Mouse (Mus musculus): Measurements from ENCODE around the gene Crabp1. TPM values are rescaled to one million over a fixed set of nuclear protein-coding genes. Genes with fewer than 3 reads are reported as not detected.

The Crabp1 gene
- polyA plus RNA-seq, 1 experiment from 2014 or later: 3.8 TPM

DNA sequence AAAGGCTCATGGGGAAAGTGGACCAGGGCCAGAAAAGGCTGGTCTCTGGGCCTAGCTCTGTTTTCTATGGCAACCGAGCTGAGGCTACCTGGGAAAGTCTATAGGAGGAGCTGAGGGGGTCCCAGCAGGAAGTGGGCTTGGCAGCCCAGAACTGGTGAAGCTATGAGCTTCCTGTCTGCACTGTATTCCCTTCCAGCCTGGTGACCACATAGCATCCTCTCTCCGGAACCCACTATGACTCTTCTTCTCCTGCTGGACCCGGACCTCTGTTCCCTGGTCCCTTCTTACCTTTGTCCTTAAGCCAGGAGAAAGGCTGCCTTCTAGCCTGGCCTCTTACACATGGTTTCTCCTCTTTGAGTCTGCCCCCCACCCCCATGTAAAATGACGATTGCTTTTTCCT is 20.7 kb upstream of the Crabp1 start:
- H3K4me3 ChIP-seq (replicated peaks): no peak overlapping the region
- ATAC-seq (ENCODE audit: low read depth): no peak
- WGBS (ENCODE audit: insufficient replicate concordance): 41% methylated on average over 4 of the region's 4 CpGs
- H3K36me3 ChIP-seq: no peaks in the 10 kb centered on the region
- DNase-seq: no peak
- H3K27ac ChIP-seq: no peak overlapping the region
- H3K27me3 ChIP-seq: no peaks in the 10 kb centered on the region
- no peak overlapping the region for H3K9ac ChIP-seq
- H3K4me1 ChIP-seq (replicated peaks): no peaks in the 10 kb centered on the region
- no peak overlapping the region for H3K4me2 ChIP-seq
- no peaks in the 10 kb centered on the region for H3K9me3 ChIP-seq (replicated peaks)

DNA sequence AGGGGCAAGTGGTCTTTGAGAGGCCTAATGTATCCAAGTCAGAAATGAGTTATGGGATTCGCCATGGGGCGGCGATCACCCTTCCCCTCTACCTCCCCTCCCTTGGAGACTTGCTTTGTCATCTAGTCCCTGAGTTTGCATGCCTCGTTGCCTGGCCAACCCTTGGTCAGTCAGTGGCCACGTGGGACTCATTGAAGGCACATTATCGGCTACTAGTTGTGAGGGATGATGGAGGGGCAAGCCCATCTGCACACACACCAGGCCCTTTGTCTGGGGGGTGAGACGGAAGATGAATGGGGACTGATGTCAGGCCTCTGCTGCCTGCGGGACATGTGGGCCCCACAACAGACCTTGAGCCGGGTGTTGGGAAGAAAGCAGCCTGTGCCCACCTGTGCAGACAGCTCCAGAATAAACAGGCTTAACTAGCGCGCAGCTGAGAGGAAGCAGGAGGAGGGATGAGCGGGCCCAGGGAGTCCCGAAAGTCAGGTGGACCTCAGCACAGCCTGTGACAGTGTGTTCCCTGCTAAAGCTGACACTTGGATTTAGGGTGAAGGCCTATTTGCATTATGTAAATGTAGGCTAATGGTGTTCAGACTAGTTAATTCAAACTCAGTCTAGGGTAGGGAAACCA is 18.7 kb upstream of the Crabp1 start:
- Histone ChIP-seq H3K9me3 (replicated peaks) (no peaks in the 10 kb centered on the region), H3K27ac (no peak overlapping the region), H3K4me1 (replicated peaks) (no peaks in the 10 kb centered on the region), H3K9ac (no peak overlapping the region), H3K4me2 (no peak overlapping the region), H3K36me3 (no peaks in the 10 kb centered on the region), H3K27me3 (no peaks in the 10 kb centered on the region), H3K4me3 (replicated peaks) (no peak overlapping the region)
- DNase-seq (no peak), ATAC-seq (ENCODE audit: low read depth) (no peak)
- 62% methylated on average over 13 of the region's 13 CpGs for WGBS (ENCODE audit: insufficient replicate concordance)

- ATAC-seq (ENCODE audit: low read depth) (no peak), DNase-seq (no peak)
- no peaks in the 10 kb centered on the region for H3K36me3 ChIP-seq
- no peak overlapping the region for H3K4me2 ChIP-seq
- no peaks in the 10 kb centered on the region for H3K9me3 ChIP-seq (replicated peaks)
- H3K4me1 ChIP-seq (replicated peaks): no peaks in the 10 kb centered on the region
- H3K9ac ChIP-seq: no peak overlapping the region
- no peak overlapping the region for H3K27ac ChIP-seq
- WGBS (ENCODE audit: insufficient replicate concordance): 60% methylated on average over 7 of the region's 7 CpGs
- H3K4me3 ChIP-seq (replicated peaks): no peak overlapping the region
- H3K27me3 ChIP-seq: peaks cover 12% of the 10 kb centered on the region; the same call in 1 of the 2 replicates
Measured at GRCm38 (mm10) chr9:54750215-54750981, 14.2 kb upstream of the Crabp1 start.

DNA sequence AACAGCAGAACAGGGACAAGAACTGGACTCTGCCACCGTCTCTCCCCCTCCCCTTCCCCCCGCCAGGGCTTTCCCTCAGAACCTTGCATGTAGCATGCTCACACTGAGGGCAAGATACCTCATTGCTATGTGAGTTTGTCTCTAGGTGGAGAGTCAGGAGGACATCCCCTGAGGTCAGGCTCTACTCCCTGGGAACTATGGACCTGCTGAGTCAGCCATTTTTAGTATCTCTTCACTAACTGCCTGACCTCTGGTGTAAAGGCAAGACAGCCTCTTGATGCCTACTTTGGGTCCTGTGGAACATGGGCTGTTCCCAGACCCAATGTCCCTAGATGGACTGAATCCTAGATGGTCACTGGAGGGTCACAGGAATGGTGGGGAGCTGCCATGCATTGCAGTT is 12.9 kb upstream of the Crabp1 start:
- ATAC-seq (ENCODE audit: low read depth): no peak
- no peaks in the 10 kb centered on the region for H3K9me3 ChIP-seq (replicated peaks)

GRCm38 (mm10) chr9:54752201-54752943 is 12.2 kb upstream of the Crabp1 start:
- 59% methylated on average over 21 of the region's 21 CpGs for WGBS (ENCODE audit: insufficient replicate concordance)
- no peak for DNase-seq

More for the DNA sequence above, 12.9 kb upstream of the Crabp1 start:
- 72% methylated on average over 2 of the region's 2 CpGs for WGBS (ENCODE audit: insufficient replicate concordance)
- Histone ChIP-seq H3K4me2 (no peak overlapping the region), H3K36me3 (no peaks in the 10 kb centered on the region), H3K4me3 (replicated peaks) (no peak overlapping the region), H3K9ac (no peak overlapping the region), H3K4me1 (replicated peaks) (no peaks in the 10 kb centered on the region), H3K27ac (no peak overlapping the region), H3K27me3 (peaks cover 12% of the 10 kb centered on the region; the same call in 1 of the 2 replicates)
- DNase-seq: no peak

DNA sequence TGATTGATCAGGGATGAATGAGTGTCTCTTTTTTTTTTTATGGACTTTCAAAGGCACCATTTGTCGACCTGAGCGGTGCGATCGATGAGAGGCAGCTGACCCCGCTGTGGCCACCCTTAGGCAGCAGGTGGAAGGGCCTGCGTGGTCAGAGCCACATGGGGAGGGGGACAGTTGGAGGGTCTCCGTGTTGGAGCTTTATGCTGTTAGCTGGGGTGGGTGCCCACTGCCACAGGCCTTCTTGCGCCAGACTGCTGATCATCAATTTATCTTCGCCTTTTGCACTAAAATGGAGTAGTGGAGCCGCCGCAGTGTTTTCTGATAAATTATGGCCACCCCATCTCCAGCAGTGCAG is 11.6 kb upstream of the Crabp1 start:
- Histone ChIP-seq H3K27me3 (peaks cover 12% of the 10 kb centered on the region; the same call in 1 of the 2 replicates), H3K9ac (no peak overlapping the region), H3K4me3 (replicated peaks) (no peak overlapping the region), H3K36me3 (no peaks in the 10 kb centered on the region), H3K9me3 (replicated peaks) (no peaks in the 10 kb centered on the region), H3K4me1 (replicated peaks) (no peaks in the 10 kb centered on the region), H3K27ac (no peak overlapping the region), H3K4me2 (no peak overlapping the region)
- no peak for DNase-seq
- 61% methylated on average over 11 of the region's 11 CpGs for WGBS (ENCODE audit: insufficient replicate concordance)
- ATAC-seq (ENCODE audit: low read depth): no peak

More at GRCm38 (mm10) chr9:54752201-54752943, 12.2 kb upstream of the Crabp1 start:
- ATAC-seq (ENCODE audit: low read depth): no peak
- no peak overlapping the region for H3K4me2 ChIP-seq
- H3K4me3 ChIP-seq (replicated peaks): no peak overlapping the region
- H3K9me3 ChIP-seq (replicated peaks): no peaks in the 10 kb centered on the region
- H3K36me3 ChIP-seq: no peaks in the 10 kb centered on the region
- no peaks in the 10 kb centered on the region for H3K4me1 ChIP-seq (replicated peaks)
- H3K27ac ChIP-seq: no peak overlapping the region
- H3K27me3 ChIP-seq: peaks cover 12% of the 10 kb centered on the region; the same call in 1 of the 2 replicates
- no peak overlapping the region for H3K9ac ChIP-seq

- no peak overlapping the region for H3K4me2 ChIP-seq
- H3K9me3 ChIP-seq (replicated peaks): no peaks in the 10 kb centered on the region
- H3K36me3 ChIP-seq: no peaks in the 10 kb centered on the region
- no peak for DNase-seq
- no peak for ATAC-seq (ENCODE audit: low read depth)
- 39% methylated on average over 6 of the region's 6 CpGs for WGBS (ENCODE audit: insufficient replicate concordance)
- H3K4me1 ChIP-seq (replicated peaks): 0 out of 2 replicates have a peak, but pooled peaks cover 2% of the 10 kb centered on the region
- H3K27ac ChIP-seq: no peak overlapping the region
- peaks cover 35% of the 10 kb centered on the region for H3K27me3 ChIP-seq
- no peak overlapping the region for H3K9ac ChIP-seq
- no peak overlapping the region for H3K4me3 ChIP-seq (replicated peaks)
Measured at GRCm38 (mm10) chr9:54759592-54759991, 5.0 kb upstream of the Crabp1 start.

DNA sequence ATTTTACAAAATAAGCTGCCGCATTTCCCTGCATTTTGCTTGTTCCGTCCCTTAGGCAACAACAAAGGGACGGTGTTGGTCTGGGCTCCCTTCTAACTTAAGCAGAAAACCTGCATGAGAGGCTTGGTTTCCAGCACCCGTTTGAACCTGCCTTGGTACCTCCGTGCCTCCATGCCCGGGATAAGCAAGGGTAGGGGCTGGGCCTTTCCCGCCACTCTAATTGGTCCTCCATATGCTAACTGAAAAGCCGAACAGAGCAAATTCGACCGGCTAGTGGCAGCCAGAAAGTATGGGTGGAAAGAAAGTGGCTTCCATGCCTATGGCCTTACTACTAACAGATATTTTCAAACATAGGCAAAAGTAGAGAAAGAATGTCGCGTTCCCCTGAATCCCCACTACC is 457 bp upstream of the Crabp1 start:
- Histone ChIP-seq H3K9me3 (replicated peaks) (no peaks in the 10 kb centered on the region), H3K9ac (no peak overlapping the region), H3K36me3 (no peaks in the 10 kb centered on the region), H3K4me2 (no peak overlapping the region), H3K4me1 (replicated peaks) (0 out of 2 replicates have a peak, but pooled peaks cover 4% of the 10 kb centered on the region), H3K27ac (no peak overlapping the region), H3K27me3 (peaks cover 80% of the 10 kb centered on the region), H3K4me3 (replicated peaks) (no peak overlapping the region)
- ATAC-seq (ENCODE audit: low read depth) (no peak), DNase-seq (no peak)
- WGBS (ENCODE audit: insufficient replicate concordance): 21% methylated on average over 12 of the region's 12 CpGs

GRCm38 (mm10) chr9:54765336-54766085 is 963 bp downstream of the Crabp1 start:
- Histone ChIP-seq H3K9me3 (replicated peaks) (no peaks in the 10 kb centered on the region), H3K27ac (no peak overlapping the region), H3K4me3 (replicated peaks) (peak overlapping the region; percentile 21; the same call in 1 of the 2 replicates), H3K36me3 (no peaks in the 10 kb centered on the region), H3K9ac (no peak overlapping the region), H3K4me2 (peak overlapping the region; percentile 43), H3K27me3 (peaks cover 90% of the 10 kb centered on the region), H3K4me1 (replicated peaks) (0 out of 2 replicates have a peak, but pooled peaks cover 4% of the 10 kb centered on the region)
- ATAC-seq (ENCODE audit: low read depth) (no peak), DNase-seq (no peak)
- WGBS (ENCODE audit: insufficient replicate concordance): 1% methylated on average over 41 of the region's 41 CpGs

- Histone ChIP-seq H3K36me3 (no peaks in the 10 kb centered on the region), H3K27me3 (peaks cover 56% of the 10 kb centered on the region), H3K27ac (no peak overlapping the region), H3K4me3 (replicated peaks) (no peak overlapping the region), H3K9ac (no peak overlapping the region), H3K4me2 (no peak overlapping the region), H3K9me3 (replicated peaks) (no peaks in the 10 kb centered on the region), H3K4me1 (replicated peaks) (no peaks in the 10 kb centered on the region)
- WGBS (ENCODE audit: insufficient replicate concordance): 56% methylated on average over 11 of the region's 11 CpGs
- ATAC-seq (ENCODE audit: low read depth): no peak
- DNase-seq: no peak
Measured at GRCm38 (mm10) chr9:54770140-54770780, 5.7 kb downstream of the Crabp1 start.

Measured in liver, embryonic 13.5 days (tissue).